Mouse (Mus musculus) heart, postnatal 0 days (tissue): ENCODE measurements around the gene Tmem117. TPM values are rescaled to one million over a fixed set of nuclear protein-coding genes. Genes with fewer than 3 reads are reported as not detected.

ENCODE experiments used
- ATAC-seq: fragments of 200-750 bp; cut with Nextera tagmentation; 2 replicates; pipeline ENCODE4 v1.8.0; 2017; ENCODE audit warnings: low read depth, moderate number of reproducible peaks, moderate library complexity; ENCODE audit not compliant: insufficient read depth
- DNase-seq: peaks from one replicate; pipeline ENCODE4 v3.0.0-alpha.2; 2016; ENCODE audit warnings: low spot score
- H3K27ac ChIP-seq: fragments of 300-500 bp; sonication (generic); 2 replicates; pipeline ENCODE4 v1.5.1; 2014; ENCODE audit warnings: low read depth, mild to moderate bottlenecking
- H3K27me3 ChIP-seq: fragments of 300-500 bp; sonication (generic); 2 replicates; pipeline ENCODE4 v1.6.1; 2014; ENCODE audit warnings: low read length, mixed read lengths; ENCODE audit not compliant: control insufficient read depth, insufficient read depth
- H3K36me3 ChIP-seq: fragments of 300-500 bp; sonication (generic); replicated peaks from 2 replicates; pipeline ENCODE4 v1.6.1; 2014; ENCODE audit warnings: low read length, mixed read lengths; ENCODE audit not compliant: control insufficient read depth, insufficient read depth
- H3K4me1 ChIP-seq: fragments of 300-500 bp; sonication (generic); 2 replicates; pipeline ENCODE4 v1.6.1; 2014; ENCODE audit warnings: antibody characterized with exemption; ENCODE audit not compliant: control insufficient read depth, insufficient read depth
- H3K4me2 ChIP-seq: fragments of 300-500 bp; sonication (generic); 2 replicates; pipeline ENCODE4 v1.6.1; 2014; ENCODE audit warnings: low read depth, mild to moderate bottlenecking, low read length, moderate library complexity
- H3K4me3 ChIP-seq: fragments of 300-500 bp; sonication (generic); 2 replicates; pipeline ENCODE4 v1.5.1; 2014; ENCODE audit warnings: low read depth, low read length
- H3K9ac ChIP-seq: fragments of 300-500 bp; sonication (generic); replicated peaks from 2 replicates; pipeline ENCODE4 v1.6.1; 2014; ENCODE audit warnings: low read depth, low read length, mixed read lengths
- H3K9me3 ChIP-seq: fragments of 300-500 bp; sonication (generic); replicated peaks from 2 replicates; pipeline ENCODE4 v1.6.1; 2016; ENCODE audit warnings: low read length; ENCODE audit not compliant: control insufficient read depth
- CTCF ChIP-seq: IDR thresholded peaks from 2 replicates; pipeline ENCODE4 v1.5.1; 2016; ENCODE audit warnings: antibody characterized with exemption, control low read depth, low read depth
- EP300 ChIP-seq: IDR thresholded peaks from 2 replicates; pipeline ENCODE4 v1.6.1; 2016; ENCODE audit warnings: antibody characterized with exemption, low read depth
- WGBS: fragments of 180-500 bp; shearing (Covaris S2); extraction: QIAGEN DNeasy Blood & Tissue Kit; methylation state at CpG from one replicate; pipeline ENCODE4 v1.1.7; 2014; 5-methylcytosine and 5-hydroxymethylcytosine counted together
- polyA plus RNA-seq: library from polyadenylated mRNA; unstranded; fragments of >200 nt; fragmentation: Nextera tagmentation; extraction: Ambion mirVana; gene quantifications from 2 replicates; pipeline ENCODE4 v1.2.1, GENCODE M21; 2015
- total RNA-seq: library from RNA; depleted of rRNA; stranded (reverse); fragments of >200 nt; gene quantifications from 2 replicates; pipeline ENCODE4 v1.2.3, GENCODE M21; 2014; ENCODE audit warnings: low replicate concordance

The Tmem117 gene
- total and polyA plus RNA-seq, 2 experiments from 2014 or later: 2.5 to 3.5 TPM

- Histone ChIP-seq H3K27me3 (no peaks in the 10 kb centered on the region), H3K36me3 (no peaks in the 10 kb centered on the region), H3K4me2 (no peak overlapping the region), H3K9me3 (no peaks in the 10 kb centered on the region), H3K27ac (no peak overlapping the region), H3K9ac (no peak overlapping the region), H3K4me3 (no peak overlapping the region), H3K4me1 (no peaks in the 10 kb centered on the region)
- 89% methylated on average over 11 of the region's 11 CpGs for WGBS
- DNase-seq (no peak), ATAC-seq (no peak)
- TF ChIP-seq EP300: no peak
Observed at GRCm38 (mm10) chr15:95081654-95082053, 452.6 kb downstream of the Tmem117 start.

DNA sequence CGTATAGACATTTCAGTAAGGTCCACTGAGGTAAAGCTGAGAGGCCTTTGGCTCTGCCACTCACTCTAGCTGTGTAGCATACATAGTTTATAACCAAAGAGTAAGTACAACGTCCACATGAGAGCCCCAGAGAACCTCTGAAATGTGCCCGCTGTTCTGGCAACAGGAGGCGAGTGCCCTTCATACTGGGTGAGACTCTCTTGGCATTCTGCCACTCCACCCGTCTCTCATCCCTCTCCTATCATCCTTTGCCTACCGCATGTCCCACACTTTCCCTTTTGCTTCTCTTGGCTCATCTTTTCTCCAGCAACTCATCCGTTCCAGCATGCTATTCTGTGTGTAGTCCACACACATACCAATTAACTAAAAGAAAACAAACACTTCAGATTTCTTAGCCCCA, 456.9 kb downstream of the Tmem117 start:
- no peak overlapping the region for H3K4me3 ChIP-seq
- TF ChIP-seq EP300 (no peak), CTCF (no peak)
- no peaks in the 10 kb centered on the region for H3K9me3 ChIP-seq
- no peaks in the 10 kb centered on the region for H3K27me3 ChIP-seq
- no peaks in the 10 kb centered on the region for H3K36me3 ChIP-seq
- H3K4me1 ChIP-seq: no peaks in the 10 kb centered on the region
- DNase-seq (no peak), ATAC-seq (no peak)
- H3K9ac ChIP-seq: no peak overlapping the region
- no peak overlapping the region for H3K27ac ChIP-seq
- no peak overlapping the region for H3K4me2 ChIP-seq
- 70% methylated on average over 7 of the region's 7 CpGs for WGBS

- Histone ChIP-seq H3K36me3 (no peaks in the 10 kb centered on the region), H3K4me1 (no peaks in the 10 kb centered on the region), H3K4me2 (no peak overlapping the region), H3K27ac (no peak overlapping the region), H3K4me3 (no peak overlapping the region), H3K27me3 (no peaks in the 10 kb centered on the region), H3K9ac (no peak overlapping the region), H3K9me3 (no peaks in the 10 kb centered on the region)
- 79% methylated on average over 7 of the region's 7 CpGs for WGBS
- ATAC-seq (no peak), DNase-seq (no peak)
- TF ChIP-seq CTCF (no peak), EP300 (no peak)
Observed at GRCm38 (mm10) chr15:95100133-95100532, 471.1 kb downstream of the Tmem117 start.

- ATAC-seq (no peak), DNase-seq (no peak)
- Histone ChIP-seq H3K27ac (no peak overlapping the region), H3K36me3 (no peaks in the 10 kb centered on the region), H3K4me1 (no peaks in the 10 kb centered on the region), H3K9ac (no peak overlapping the region), H3K9me3 (no peaks in the 10 kb centered on the region), H3K27me3 (no peaks in the 10 kb centered on the region), H3K4me2 (no peak overlapping the region), H3K4me3 (no peak overlapping the region)
- no peak for TF ChIP-seq CTCF
- no peak for TF ChIP-seq EP300
Observed at GRCm38 (mm10) chr15:95101522-95101921, 472.5 kb downstream of the Tmem117 start.

GRCm38 (mm10) chr15:95107246-95107809, 478.3 kb downstream of the Tmem117 start:
- DNase-seq (no peak), ATAC-seq (no peak)
- Histone ChIP-seq H3K27ac (no peak overlapping the region), H3K27me3 (no peaks in the 10 kb centered on the region), H3K9me3 (no peaks in the 10 kb centered on the region), H3K9ac (no peak overlapping the region), H3K4me2 (no peak overlapping the region), H3K36me3 (no peaks in the 10 kb centered on the region), H3K4me1 (no peaks in the 10 kb centered on the region), H3K4me3 (no peak overlapping the region)
- TF ChIP-seq EP300: no peak
- no peak for TF ChIP-seq CTCF
- WGBS: 76% methylated on average over 8 of the region's 8 CpGs

DNA sequence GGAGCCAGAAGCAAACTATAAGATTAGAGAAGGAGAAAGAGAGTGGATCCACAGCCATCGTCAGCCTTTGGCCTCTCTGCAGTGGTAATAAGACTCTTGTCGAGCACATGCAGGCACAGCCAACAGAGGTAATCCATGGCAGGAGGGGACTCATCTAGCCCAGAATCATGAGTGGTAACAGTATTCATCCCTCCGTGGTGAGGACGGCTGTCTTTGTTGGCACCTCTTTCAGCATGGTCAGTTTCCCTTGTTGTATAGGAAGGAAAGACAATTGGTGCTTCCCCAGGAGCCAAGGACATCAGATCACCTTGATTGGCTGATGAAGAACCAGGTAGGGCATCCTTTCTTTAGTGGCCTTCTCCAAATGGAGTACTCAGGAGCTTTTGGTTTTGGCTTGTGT, 479.6 kb downstream of the Tmem117 start:
- no peaks in the 10 kb centered on the region for H3K27me3 ChIP-seq
- DNase-seq: no peak
- no peak overlapping the region for H3K4me3 ChIP-seq
- WGBS: 79% methylated on average over 4 of the region's 4 CpGs
- no peak overlapping the region for H3K9ac ChIP-seq
- no peaks in the 10 kb centered on the region for H3K9me3 ChIP-seq
- no peak for TF ChIP-seq CTCF
- no peak for TF ChIP-seq EP300
- ATAC-seq: no peak
- H3K4me1 ChIP-seq: no peaks in the 10 kb centered on the region
- no peak overlapping the region for H3K27ac ChIP-seq
- no peak overlapping the region for H3K4me2 ChIP-seq
- no peaks in the 10 kb centered on the region for H3K36me3 ChIP-seq
